Mouse (Mus musculus) heart, postnatal 0 days (tissue): ENCODE results near the gene Rffl.

Source experiments
- CTCF ChIP-seq: IDR thresholded peaks from 2 replicates; pipeline ENCODE4 v1.5.1; 2016; ENCODE audit warnings: antibody characterized with exemption, control low read depth, low read depth
- EP300 ChIP-seq: IDR thresholded peaks from 2 replicates; pipeline ENCODE4 v1.6.1; 2016; ENCODE audit warnings: antibody characterized with exemption, low read depth

- no peak for TF ChIP-seq CTCF
- no peak for TF ChIP-seq EP300
Measured at GRCm38 (mm10) chr11:82831008-82831893, 39.8 kb downstream of the Rffl start.
